Mouse (Mus musculus): ENCODE data around the gene Pdcd11. TPM values are rescaled to one million over a fixed set of nuclear protein-coding genes. Genes with fewer than 3 reads are reported as not detected.

The Pdcd11 gene
- polyA plus RNA-seq, 1 experiment from 2014 or later, result 9.2 TPM

DNA sequence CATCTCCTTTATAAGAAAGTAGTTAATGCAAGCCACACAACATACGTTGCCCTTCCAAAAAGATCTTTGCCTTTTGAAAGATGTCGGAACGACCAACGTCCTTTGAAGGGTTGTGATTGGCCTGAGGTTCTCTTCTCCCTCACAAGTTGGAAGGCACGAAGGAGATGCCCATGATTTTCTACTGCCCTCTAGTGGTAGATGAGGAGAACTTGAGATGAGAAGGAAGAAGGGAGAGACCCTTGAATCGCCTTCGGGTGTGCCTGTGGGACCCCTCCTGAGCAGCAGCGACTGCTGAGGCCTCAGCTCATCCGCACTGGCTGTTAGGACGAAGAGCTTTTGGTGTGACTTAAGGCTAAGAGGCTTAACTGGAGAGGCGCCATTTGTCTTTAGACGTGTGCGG lies 77.7 kb downstream of the Pdcd11 start:
- Histone ChIP-seq H3K4me3 (ENCODE audit: low read depth, low read length) (peak overlapping the region; percentile 15), H3K27me3 (replicated peaks; ENCODE audit: control insufficient read depth, insufficient read depth, low read length) (no peaks in the 10 kb centered on the region), H3K27ac (replicated peaks; ENCODE audit: low read depth, low read length) (no peak overlapping the region), H3K4me2 (ENCODE audit: low read depth, low read length) (peak overlapping the region; percentile 42), H3K36me3 (ENCODE audit: control insufficient read depth, insufficient read depth, low read length) (no peaks in the 10 kb centered on the region), H3K4me1 (ENCODE audit: control insufficient read depth, insufficient read depth, low read length) (no peaks in the 10 kb centered on the region; the same call in none of the 2 replicates), H3K9me3 (ENCODE audit: control insufficient read depth, low read length) (no peaks in the 10 kb centered on the region), H3K9ac (ENCODE audit: low read depth, low read length) (peak overlapping the region; percentile 34; the same call in 1 of the 2 replicates)
- no peak for ATAC-seq (ENCODE audit: low read depth)
- 7% methylated on average over 13 of the region's 13 CpGs for WGBS
- DNase-seq (ENCODE audit: low spot score), result peak; percentile 83

DNA sequence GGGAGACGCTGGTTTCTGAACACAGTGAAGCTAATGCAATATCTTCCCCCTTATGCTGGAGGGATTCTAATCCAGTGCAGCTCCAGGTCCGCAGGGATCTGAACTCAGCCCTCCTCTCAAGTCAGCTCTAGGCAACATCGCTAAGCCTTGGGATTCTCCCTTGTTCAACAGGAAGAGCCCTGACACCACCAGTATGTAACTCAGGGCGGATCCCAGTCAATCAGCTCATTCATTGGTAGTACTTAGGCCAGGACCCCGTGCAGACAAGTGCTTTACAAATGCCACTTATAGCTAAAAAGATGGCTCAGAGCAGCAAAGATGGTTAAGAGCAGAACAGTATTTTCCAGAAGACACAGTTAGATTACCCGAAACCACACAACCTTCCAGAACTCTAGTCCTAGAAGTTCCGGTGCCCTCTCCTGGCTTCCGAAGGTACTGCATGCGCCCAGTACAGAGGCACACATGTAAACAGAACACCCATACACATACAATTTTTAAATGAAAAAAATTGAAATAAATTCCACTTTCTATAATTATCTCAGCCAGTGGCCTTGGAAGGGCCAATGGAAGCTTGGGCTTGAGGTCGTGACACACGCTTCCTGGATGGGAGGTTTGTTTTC lies 78.3 kb downstream of the Pdcd11 start:
- WGBS, result 22% methylated on average over 11 of the region's 11 CpGs
- Histone ChIP-seq H3K4me2 (ENCODE audit: low read depth, low read length) (peak overlapping the region; percentile 42), H3K27ac (replicated peaks; ENCODE audit: low read depth, low read length) (no peak overlapping the region), H3K36me3 (ENCODE audit: control insufficient read depth, insufficient read depth, low read length) (no peaks in the 10 kb centered on the region), H3K9me3 (ENCODE audit: control insufficient read depth, low read length) (no peaks in the 10 kb centered on the region), H3K4me3 (ENCODE audit: low read depth, low read length) (no peak overlapping the region), H3K4me1 (ENCODE audit: control insufficient read depth, insufficient read depth, low read length) (no peaks in the 10 kb centered on the region; the same call in none of the 2 replicates), H3K27me3 (replicated peaks; ENCODE audit: control insufficient read depth, insufficient read depth, low read length) (no peaks in the 10 kb centered on the region), H3K9ac (ENCODE audit: low read depth, low read length) (no peak overlapping the region)
- DNase-seq (ENCODE audit: low spot score) (peak; percentile 88), ATAC-seq (ENCODE audit: low read depth) (peak; percentile 84)

DNA sequence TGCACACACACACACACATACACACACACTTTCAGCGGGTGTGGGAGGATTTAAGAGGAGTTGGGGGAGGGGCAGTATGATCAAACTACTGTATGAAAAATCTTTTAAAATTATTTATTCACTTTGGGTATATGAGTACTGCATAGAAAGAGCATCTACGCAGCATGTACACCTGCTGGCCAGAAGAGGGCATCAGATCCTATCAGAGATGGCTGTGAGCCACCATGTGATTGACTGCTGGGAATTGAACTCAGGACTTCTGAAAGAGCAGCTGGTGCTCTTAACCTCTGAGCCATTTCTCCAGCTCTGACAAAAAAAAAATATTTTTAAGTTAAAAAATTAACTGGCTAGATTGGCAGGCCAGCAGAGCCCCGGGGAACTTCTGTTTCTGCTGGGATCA lies 83.9 kb downstream of the Pdcd11 start:
- H3K4me1 ChIP-seq (ENCODE audit: control insufficient read depth, insufficient read depth, low read length), result peaks cover 2% of the 10 kb centered on the region
- 43% methylated on average over 3 of the region's 3 CpGs for WGBS
- H3K27me3 ChIP-seq (replicated peaks; ENCODE audit: control insufficient read depth, insufficient read depth, low read length), result peaks cover 5% of the 10 kb centered on the region
- no peaks in the 10 kb centered on the region for H3K9me3 ChIP-seq (ENCODE audit: control insufficient read depth, low read length)
- H3K4me3 ChIP-seq (ENCODE audit: low read depth, low read length), result no peak overlapping the region
- no peak overlapping the region for H3K4me2 ChIP-seq (ENCODE audit: low read depth, low read length)
- no peak overlapping the region for H3K9ac ChIP-seq (ENCODE audit: low read depth, low read length)
- ATAC-seq (ENCODE audit: low read depth) (no peak), DNase-seq (ENCODE audit: low spot score) (peak; percentile 36)
- H3K27ac ChIP-seq (replicated peaks; ENCODE audit: low read depth, low read length), result no peak overlapping the region
- no peaks in the 10 kb centered on the region for H3K36me3 ChIP-seq (ENCODE audit: control insufficient read depth, insufficient read depth, low read length)

GRCm38 (mm10) chr19:47175472-47175871 lies 84.9 kb downstream of the Pdcd11 start:
- H3K4me1 ChIP-seq (ENCODE audit: control insufficient read depth, insufficient read depth, low read length), result peaks cover 5% of the 10 kb centered on the region
- DNase-seq (ENCODE audit: low spot score) (no peak), ATAC-seq (ENCODE audit: low read depth) (no peak)
- no peak overlapping the region for H3K9ac ChIP-seq (ENCODE audit: low read depth, low read length)
- no peaks in the 10 kb centered on the region for H3K36me3 ChIP-seq (ENCODE audit: control insufficient read depth, insufficient read depth, low read length)
- no peak overlapping the region for H3K27ac ChIP-seq (replicated peaks; ENCODE audit: low read depth, low read length)
- no peaks in the 10 kb centered on the region for H3K9me3 ChIP-seq (ENCODE audit: control insufficient read depth, low read length)
- no peak overlapping the region for H3K4me2 ChIP-seq (ENCODE audit: low read depth, low read length)
- WGBS, result 47% methylated on average over 2 of the region's 2 CpGs
- H3K27me3 ChIP-seq (replicated peaks; ENCODE audit: control insufficient read depth, insufficient read depth, low read length), result peaks cover 13% of the 10 kb centered on the region
- H3K4me3 ChIP-seq (ENCODE audit: low read depth, low read length), result no peak overlapping the region

GRCm38 (mm10) chr19:47176916-47177505 lies 86.4 kb downstream of the Pdcd11 start:
- no peak for DNase-seq (ENCODE audit: low spot score)
- Histone ChIP-seq H3K27ac (replicated peaks; ENCODE audit: low read depth, low read length) (no peak overlapping the region), H3K27me3 (replicated peaks; ENCODE audit: control insufficient read depth, insufficient read depth, low read length) (peaks cover 18% of the 10 kb centered on the region), H3K9ac (ENCODE audit: low read depth, low read length) (no peak overlapping the region), H3K4me3 (ENCODE audit: low read depth, low read length) (no peak overlapping the region), H3K4me2 (ENCODE audit: low read depth, low read length) (no peak overlapping the region), H3K4me1 (ENCODE audit: control insufficient read depth, insufficient read depth, low read length) (peaks cover 5% of the 10 kb centered on the region), H3K36me3 (ENCODE audit: control insufficient read depth, insufficient read depth, low read length) (no peaks in the 10 kb centered on the region), H3K9me3 (ENCODE audit: control insufficient read depth, low read length) (peaks cover 1% of the 10 kb centered on the region; the same call in 1 of the 2 replicates)
- ATAC-seq (ENCODE audit: low read depth), result no peak
- WGBS, result 78% methylated on average over 2 of the region's 2 CpGs

GRCm38 (mm10) chr19:47178001-47178400 lies 87.4 kb downstream of the Pdcd11 start:
- H3K4me2 ChIP-seq (ENCODE audit: low read depth, low read length), result peak overlapping the region; percentile 99
- H3K27ac ChIP-seq (replicated peaks; ENCODE audit: low read depth, low read length), result no peak overlapping the region
- no peak overlapping the region for H3K9ac ChIP-seq (ENCODE audit: low read depth, low read length)
- DNase-seq (ENCODE audit: low spot score) (peak; percentile 60), ATAC-seq (ENCODE audit: low read depth) (peak; percentile 64)
- peaks cover 5% of the 10 kb centered on the region for H3K4me1 ChIP-seq (ENCODE audit: control insufficient read depth, insufficient read depth, low read length)
- no peaks in the 10 kb centered on the region for H3K36me3 ChIP-seq (ENCODE audit: control insufficient read depth, insufficient read depth, low read length)
- WGBS, result 27% methylated on average over 10 of the region's 10 CpGs
- H3K4me3 ChIP-seq (ENCODE audit: low read depth, low read length), result peak overlapping the region; percentile 75
- peaks cover 4% of the 10 kb centered on the region; the same call in 1 of the 2 replicates for H3K9me3 ChIP-seq (ENCODE audit: control insufficient read depth, low read length)
- H3K27me3 ChIP-seq (replicated peaks; ENCODE audit: control insufficient read depth, insufficient read depth, low read length), result peaks cover 18% of the 10 kb centered on the region

GRCm38 (mm10) chr19:47178431-47179271 lies 88.1 kb downstream of the Pdcd11 start, which contains the start of gene Neurl1a:
TSS of gene Neurl1a (plus strand) at chr19:47178820.
- H3K9ac ChIP-seq (ENCODE audit: low read depth, low read length), result peak within 1 kb of the TSS; percentile 76
- no peaks in the 10 kb centered on the region for H3K36me3 ChIP-seq (ENCODE audit: control insufficient read depth, insufficient read depth, low read length)
- ATAC-seq (ENCODE audit: low read depth) (peak; percentile 67), DNase-seq (ENCODE audit: low spot score) (peak; percentile 85)
- peaks cover 18% of the 10 kb centered on the region for H3K27me3 ChIP-seq (replicated peaks; ENCODE audit: control insufficient read depth, insufficient read depth, low read length)
- H3K9me3 ChIP-seq (ENCODE audit: control insufficient read depth, low read length), result peaks cover 4% of the 10 kb centered on the region; the same call in 1 of the 2 replicates
- 0 out of 2 replicates have a peak within 1 kb of the TSS, but pooled peaks have one; percentile 33 for H3K27ac ChIP-seq (replicated peaks; ENCODE audit: low read depth, low read length)
- H3K4me3 ChIP-seq (ENCODE audit: low read depth, low read length), result peak within 1 kb of the TSS; percentile 75
- peak within 1 kb of the TSS; percentile 99 for H3K4me2 ChIP-seq (ENCODE audit: low read depth, low read length)
- peaks cover 5% of the 10 kb centered on the region for H3K4me1 ChIP-seq (ENCODE audit: control insufficient read depth, insufficient read depth, low read length)
- under 1% methylated on average over 21 of the region's 98 CpGs for whole genome bisulfite sequencing

DNA sequence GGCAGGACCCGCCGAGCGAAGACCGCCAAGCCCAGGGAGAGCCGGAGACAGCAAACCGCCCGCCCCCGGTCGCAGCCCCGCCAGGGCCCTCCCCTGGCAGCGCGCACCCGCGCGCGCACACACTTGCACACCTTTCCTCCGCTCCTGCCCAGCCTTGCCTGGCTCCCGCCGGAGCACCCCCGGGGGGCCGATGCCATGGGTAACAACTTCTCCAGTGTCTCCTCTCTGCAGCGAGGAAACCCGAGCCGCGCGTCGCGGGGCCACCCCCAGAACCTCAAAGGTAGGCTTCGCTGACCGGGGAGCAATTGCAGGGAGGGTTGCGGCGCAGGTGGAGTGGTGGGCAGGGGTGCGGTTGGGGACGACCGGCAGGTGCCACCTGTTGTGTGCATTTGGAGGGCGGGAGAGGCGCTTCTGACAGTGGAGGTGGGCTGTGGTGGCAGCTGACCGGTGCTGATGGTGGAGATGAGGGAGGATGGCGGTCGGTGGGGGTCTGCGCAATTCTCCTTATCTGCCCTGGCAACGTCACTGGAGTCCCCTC lies 88.8 kb downstream of the Pdcd11 start:
- Histone ChIP-seq H3K4me2 (ENCODE audit: low read depth, low read length) (peak overlapping the region; percentile 99), H3K9ac (ENCODE audit: low read depth, low read length) (peak overlapping the region; percentile 76), H3K27ac (replicated peaks; ENCODE audit: low read depth, low read length) (0 out of 2 replicates have a peak overlapping the region, but pooled peaks have one; percentile 33), H3K9me3 (ENCODE audit: control insufficient read depth, low read length) (peaks cover 4% of the 10 kb centered on the region; the same call in 1 of the 2 replicates), H3K36me3 (ENCODE audit: control insufficient read depth, insufficient read depth, low read length) (no peaks in the 10 kb centered on the region), H3K4me1 (ENCODE audit: control insufficient read depth, insufficient read depth, low read length) (peaks cover 5% of the 10 kb centered on the region), H3K27me3 (replicated peaks; ENCODE audit: control insufficient read depth, insufficient read depth, low read length) (peaks cover 18% of the 10 kb centered on the region), H3K4me3 (ENCODE audit: low read depth, low read length) (peak overlapping the region; percentile 75)
- DNase-seq (ENCODE audit: low spot score) (peak; percentile 48), ATAC-seq (ENCODE audit: low read depth) (peak; percentile 65)
- WGBS, result under 1% methylated on average over 23 of the region's 42 CpGs
